Mouse (Mus musculus): ENCODE results near the gene B4galt3. TPM values are rescaled to one million over a fixed set of nuclear protein-coding genes. Genes with fewer than 3 reads are reported as not detected.

Gene B4galt3
- total and polyA plus RNA-seq, 3 experiments: 16.8 to 33.1 TPM; not detected in 1

DNA sequence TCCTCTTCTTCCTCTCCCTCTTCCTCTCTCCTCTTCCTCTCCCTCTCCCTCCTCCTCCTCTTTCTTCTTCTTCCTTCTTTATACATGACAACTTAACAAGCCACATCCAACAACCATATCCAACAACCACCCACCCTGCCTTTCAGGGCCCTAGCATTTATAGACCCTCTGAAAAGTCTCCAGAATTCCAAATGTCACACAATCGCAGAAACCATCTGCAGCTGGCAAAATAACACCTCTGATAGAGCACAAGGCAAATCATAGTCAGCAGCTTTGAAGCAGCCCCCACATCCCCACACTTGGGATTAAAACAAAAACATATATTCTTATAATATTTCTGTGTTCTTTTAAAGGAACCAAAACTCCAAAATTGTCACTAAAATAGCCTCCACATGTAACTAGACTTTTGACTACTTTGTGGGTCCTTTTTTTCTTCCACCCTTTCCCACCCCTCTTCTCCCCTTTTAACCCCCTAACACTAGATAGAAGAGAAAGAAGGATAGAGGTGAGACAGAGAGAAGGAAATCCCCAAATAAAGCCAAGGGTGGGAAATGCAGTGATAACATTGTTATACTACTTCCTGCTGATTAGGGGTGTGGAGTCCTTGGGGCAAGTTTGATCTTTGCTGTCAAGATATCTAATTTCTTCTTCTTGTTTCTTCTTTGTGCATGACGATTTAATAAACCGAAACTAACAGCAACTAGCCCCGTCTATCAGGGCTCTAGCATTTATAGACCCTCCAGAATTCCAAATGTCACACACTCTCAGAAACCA, 4.0 kb upstream of the B4galt3 start:
- TF ChIP-seq GATA1 (IDR thresholded peaks at IDR 0.05; ENCODE audit: low read depth, low read length): peak; percentile 58
- peak; percentile 34; the same call in 1 of the 2 replicates for TF ChIP-seq TCF12 (IDR thresholded peaks at IDR 0.05; ENCODE audit: low read depth, low read length)
- peak; percentile 45; the same call in 1 of the 2 replicates for TF ChIP-seq SIN3A (IDR thresholded peaks at IDR 0.05; ENCODE audit: low read length)
- peak; percentile 57; the same call in 1 of the 2 replicates for TF ChIP-seq ETS1 (IDR thresholded peaks at IDR 0.05; ENCODE audit: low read depth, low read length)
- no peak for TF ChIP-seq ELF1 (IDR thresholded peaks at IDR 0.05; ENCODE audit: low read depth, low read length)
- no peak for TF ChIP-seq MEF2A (IDR thresholded peaks at IDR 0.05; ENCODE audit: extremely low read depth, insufficient replicate concordance, low read depth, low read length, poor library complexity, severe bottlenecking)
- peak; percentile 76 for TF ChIP-seq RCOR1 (IDR thresholded peaks at IDR 0.05; ENCODE audit: low read depth, low read length)
- peak; percentile 66 to 69; a peak in 3 of 4 replicates for TF ChIP-seq EP300 (IDR thresholded peaks at IDR 0.05; ENCODE audit: low read depth in 1 of 2, low read length in 2 of 2)
- Histone ChIP-seq H3K36me3 (ENCODE audit: control insufficient read depth in 1 of 2, insufficient read depth in 2 of 2, low read length in 2 of 2) (peaks cover 0 to 18% of the 10 kb centered on the region in 2 experiments; a peak in 2 of 4 replicates), H3K9ac (ENCODE audit: control insufficient read depth, low read depth, low read length, poor library complexity, severe bottlenecking) (no peak overlapping the region), H3K79me2 (ENCODE audit: control insufficient read depth, insufficient read depth, low read length, poor library complexity) (no peaks in the 10 kb centered on the region; the same call in 1 of the 2 replicates), H3K27me3 (ENCODE audit: control insufficient read depth in 1 of 2, insufficient read depth in 2 of 2, low read length in 2 of 2) (no peaks in the 10 kb centered on the region), H3K9me3 (replicated peaks; ENCODE audit: insufficient read depth, low read length) (no peaks in the 10 kb centered on the region), H3K27ac (ENCODE audit: control insufficient read depth, low read depth, low read length) (no peak overlapping the region), H3K4me3 (ENCODE audit: control insufficient read depth in 1 of 2, insufficient read depth in 1 of 2, low read depth in 2 of 2, low read length in 2 of 2) (peak overlapping the region in 1 of 2 experiments; percentile 29; a peak in 3 of 4 replicates), H3K4me1 (ENCODE audit: control insufficient read depth in 1 of 2, insufficient read depth in 2 of 2, low read length in 2 of 2) (peaks cover 9 to 24% of the 10 kb centered on the region in 2 experiments)
- no peak for DNase-seq (ENCODE audit: low read depth, low spot score)

GRCm38 (mm10) chr1:171268341-171268740, 1.8 kb upstream of the B4galt3 start:
- Histone ChIP-seq H3K4me1 (ENCODE audit: control insufficient read depth in 1 of 2, insufficient read depth in 2 of 2, low read length in 2 of 2) (peaks cover 17 to 31% of the 10 kb centered on the region in 2 experiments), H3K27ac (ENCODE audit: control insufficient read depth, low read depth, low read length) (no peak overlapping the region), H3K79me2 (ENCODE audit: control insufficient read depth, insufficient read depth, low read length, poor library complexity) (no peaks in the 10 kb centered on the region; the same call in 1 of the 2 replicates), H3K27me3 (ENCODE audit: control insufficient read depth in 1 of 2, insufficient read depth in 2 of 2, low read length in 2 of 2) (no peaks in the 10 kb centered on the region), H3K9ac (ENCODE audit: control insufficient read depth, low read depth, low read length, poor library complexity, severe bottlenecking) (no peak overlapping the region), H3K4me3 (ENCODE audit: control insufficient read depth in 1 of 2, insufficient read depth in 1 of 2, low read depth in 2 of 2, low read length in 2 of 2) (no peak overlapping the region), H3K9me3 (replicated peaks; ENCODE audit: insufficient read depth, low read length) (no peaks in the 10 kb centered on the region), H3K36me3 (ENCODE audit: control insufficient read depth in 1 of 2, insufficient read depth in 2 of 2, low read length in 2 of 2) (peaks cover 0 to 31% of the 10 kb centered on the region in 2 experiments; a peak in 2 of 4 replicates)
- TF ChIP-seq CHD1 (IDR thresholded peaks at IDR 0.05; ENCODE audit: low read depth, low read length) (no peak), MXI1 (IDR thresholded peaks at IDR 0.05; ENCODE audit: low read depth, low read length) (no peak), SMC3 (IDR thresholded peaks at IDR 0.05; ENCODE audit: low read depth, low read length) (no peak), CTCF (IDR thresholded peaks at IDR 0.05 in 2 of 3, conservative IDR thresholded peaks at IDR 0.05 in 1 of 3; ENCODE audit: control insufficient read depth in 1 of 3, insufficient read depth in 1 of 3, low read depth in 2 of 3, low read length in 3 of 3, poor library complexity in 1 of 3, severe bottlenecking in 1 of 3) (no peak), MEF2A (IDR thresholded peaks at IDR 0.05; ENCODE audit: extremely low read depth, insufficient replicate concordance, low read depth, low read length, poor library complexity, severe bottlenecking) (no peak), BHLHE40 (IDR thresholded peaks at IDR 0.05; ENCODE audit: borderline replicate concordance, low read depth, low read length) (no peak), NELFE (IDR thresholded peaks at IDR 0.05; ENCODE audit: low read depth, low read length) (no peak), POLR2AphosphoS5 (IDR thresholded peaks at IDR 0.05; ENCODE audit: borderline replicate concordance, low read depth, low read length) (no peak), POLR2AphosphoS2 (IDR thresholded peaks at IDR 0.05; ENCODE audit: low read length) (no peak), ZKSCAN1 (IDR thresholded peaks at IDR 0.05; ENCODE audit: low read depth, low read length) (no peak), MYB (IDR thresholded peaks at IDR 0.05; ENCODE audit: low read depth, low read length) (no peak), ZNF384 (IDR thresholded peaks at IDR 0.05; ENCODE audit: low read depth, low read length) (no peak), CHD2 (IDR thresholded peaks at IDR 0.05; ENCODE audit: low read length) (no peak), MAFK (IDR thresholded peaks at IDR 0.05; ENCODE audit: borderline replicate concordance, low read depth, low read length) (no peak), TAL1 (IDR thresholded peaks at IDR 0.05; ENCODE audit: low read length) (no peak), EP300 (IDR thresholded peaks at IDR 0.05; ENCODE audit: low read depth in 1 of 2, low read length in 2 of 2) (no peak), RAD21 (IDR thresholded peaks at IDR 0.05; ENCODE audit: low read depth, low read length) (no peak)
- no peak for DNase-seq (ENCODE audit: low read depth, low spot score)
